Mouse (Mus musculus): ENCODE measurements around the gene Prdx1.
"Not testable (repeated sequence)": the region's sequence is repeated elsewhere in the genome, so short reads cannot be mapped to it uniquely, and the experiment has no call there.

Gene Prdx1

GRCm38 (mm10) chr4:116677808-116678207, 7.5 kb upstream of the Prdx1 start:
- DNase-seq (ENCODE audit: low read depth, low spot score), result no peak

GRCm38 (mm10) chr4:116679141-116679540, 6.2 kb upstream of the Prdx1 start:
- DNase-seq (ENCODE audit: low read depth, low spot score), result no peak

DNA sequence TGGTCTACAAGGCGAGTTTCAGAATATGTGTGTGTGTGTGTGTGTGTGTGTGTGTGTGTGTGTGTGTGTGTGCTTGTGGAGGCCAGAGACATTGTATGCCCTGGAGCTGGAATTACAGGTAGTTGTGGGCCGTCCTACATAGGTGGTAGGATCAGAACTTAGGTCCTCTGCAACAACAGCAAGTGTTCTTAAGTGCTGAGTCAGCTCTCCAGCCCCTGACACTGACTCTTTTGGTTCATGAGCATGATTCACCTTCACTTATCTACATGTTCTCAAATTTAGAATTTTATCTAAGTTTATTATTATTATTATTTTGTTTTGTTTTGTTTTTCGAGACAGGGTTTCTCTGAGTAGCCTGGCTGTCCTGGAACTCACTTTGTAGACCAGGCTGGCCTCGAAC, 4.8 kb upstream of the Prdx1 start:
- DNase-seq (ENCODE audit: low read depth, low spot score), result not testable (repeated sequence)

GRCm38 (mm10) chr4:116683957-116684356, 1.4 kb upstream of the Prdx1 start:
- DNase-seq (ENCODE audit: low read depth, low spot score), result no peak

DNA sequence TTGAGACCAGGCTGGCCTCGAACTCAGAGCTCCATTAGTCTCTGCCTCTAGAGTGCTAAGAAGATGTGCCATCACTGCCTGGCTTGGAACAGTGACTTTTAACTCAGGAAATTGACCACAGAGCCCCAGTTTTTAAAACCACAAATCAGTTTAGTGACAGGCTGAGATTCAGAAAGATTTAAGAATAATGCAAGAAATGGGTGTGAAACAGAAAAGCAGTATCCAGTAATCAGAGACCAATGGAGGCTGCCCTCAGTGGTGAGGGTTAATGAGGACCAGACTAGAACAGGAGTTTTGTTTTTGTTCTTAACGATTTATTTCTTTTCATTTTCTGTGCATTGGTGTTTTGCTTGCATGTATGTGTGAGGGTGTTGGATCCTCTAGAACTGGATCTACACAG, 679 bp upstream of the Prdx1 start:
- DNase-seq (ENCODE audit: low read depth, low spot score), result no peak

DNA sequence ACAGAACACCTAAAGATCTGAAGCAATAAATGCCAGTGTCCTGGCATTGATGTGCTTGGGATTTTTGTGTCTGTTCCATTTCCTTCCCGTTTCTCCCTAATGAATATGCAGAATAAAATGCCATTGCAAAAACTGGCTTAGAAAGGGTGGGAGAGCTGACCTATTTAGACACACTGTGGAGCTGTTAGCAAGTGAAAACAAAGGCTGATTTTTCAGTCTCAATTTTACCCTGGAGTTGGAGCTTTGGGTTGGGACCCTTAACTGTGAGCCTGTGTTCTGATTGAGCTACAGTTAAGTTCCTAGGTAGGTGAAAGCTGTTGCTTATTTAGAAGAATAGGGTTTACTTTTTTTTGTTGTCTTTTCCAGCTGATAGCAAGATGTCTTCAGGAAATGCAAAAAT, 1.7 kb downstream of the Prdx1 start:
- DNase-seq (ENCODE audit: low read depth, low spot score), result no peak

DNA sequence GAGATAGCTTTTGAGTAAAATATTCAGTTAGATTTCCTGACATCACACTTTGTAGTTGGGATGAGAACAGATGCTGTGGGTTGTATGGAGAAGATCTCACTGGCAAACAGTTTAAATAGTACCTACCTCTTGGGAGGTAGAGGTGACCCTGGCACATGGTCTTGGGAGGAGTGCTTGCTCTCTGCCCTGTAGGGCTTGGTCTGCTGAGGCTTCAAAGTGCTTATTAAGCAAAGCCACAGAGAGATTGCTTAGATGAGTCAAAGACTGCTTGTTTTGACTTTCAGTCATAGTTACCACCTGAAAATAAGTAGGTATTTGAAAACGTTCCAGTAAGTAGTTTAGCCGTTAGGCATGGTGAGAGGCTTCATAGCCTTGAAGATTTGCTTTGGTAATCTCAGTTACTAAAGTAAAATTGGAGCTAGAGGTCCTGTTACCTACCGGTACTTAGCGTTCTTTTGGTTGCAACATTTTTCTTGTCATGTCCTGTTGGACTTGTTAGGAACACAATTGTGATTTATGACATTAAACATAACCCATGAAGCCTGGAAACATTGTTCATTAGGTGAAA, 4.0 kb downstream of the Prdx1 start:
- DNase-seq (ENCODE audit: low read depth, low spot score), result no peak

DNA sequence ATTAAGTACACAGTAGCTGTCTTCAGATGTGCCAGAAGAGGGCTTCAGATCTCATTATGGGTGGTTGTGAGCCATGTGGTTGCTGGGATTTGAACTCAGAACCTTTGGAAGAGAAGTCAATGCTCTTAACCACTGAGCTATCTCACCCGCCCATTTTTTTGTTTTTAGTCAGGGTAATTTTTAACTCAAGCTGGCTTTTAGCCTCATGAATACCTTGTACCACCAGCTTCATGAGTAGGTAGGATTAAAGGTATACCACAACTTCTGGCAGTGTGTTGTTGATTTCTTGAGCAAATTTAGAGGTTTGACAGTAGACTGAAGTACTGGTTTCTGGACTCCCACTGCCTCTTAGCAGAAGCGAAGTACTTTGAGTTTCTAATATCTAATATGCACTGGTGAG, 6.8 kb downstream of the Prdx1 start:
- DNase-seq (ENCODE audit: low read depth, low spot score), result no peak

DNA sequence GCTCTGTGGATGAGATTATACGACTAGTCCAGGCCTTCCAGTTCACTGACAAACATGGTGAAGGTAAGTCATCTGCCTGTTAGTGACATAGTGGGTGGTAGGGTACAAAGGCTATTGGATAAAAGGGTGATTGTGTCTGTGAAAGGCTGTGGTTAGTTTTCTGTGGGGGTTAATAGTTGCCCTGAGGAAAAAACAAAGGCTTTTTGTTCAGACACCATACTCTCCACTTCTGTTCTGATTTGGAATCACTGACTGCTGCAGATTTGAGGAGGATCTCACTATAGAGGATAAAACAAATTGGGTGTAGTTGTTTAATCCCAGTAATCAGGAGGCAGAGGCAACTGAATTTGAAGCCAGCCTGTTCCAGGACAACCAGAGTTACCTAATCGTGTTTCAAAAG, 8.4 kb downstream of the Prdx1 start:
- DNase-seq (ENCODE audit: low read depth, low spot score), result no peak

GRCm38 (mm10) chr4:116698693-116699342, 13.5 kb downstream of the Prdx1 start:
- DNase-seq (ENCODE audit: low read depth, low spot score), result no peak

GRCm38 (mm10) chr4:116700964-116701363, 15.6 kb downstream of the Prdx1 start:
- no peak for DNase-seq (ENCODE audit: low read depth, low spot score)

DNA sequence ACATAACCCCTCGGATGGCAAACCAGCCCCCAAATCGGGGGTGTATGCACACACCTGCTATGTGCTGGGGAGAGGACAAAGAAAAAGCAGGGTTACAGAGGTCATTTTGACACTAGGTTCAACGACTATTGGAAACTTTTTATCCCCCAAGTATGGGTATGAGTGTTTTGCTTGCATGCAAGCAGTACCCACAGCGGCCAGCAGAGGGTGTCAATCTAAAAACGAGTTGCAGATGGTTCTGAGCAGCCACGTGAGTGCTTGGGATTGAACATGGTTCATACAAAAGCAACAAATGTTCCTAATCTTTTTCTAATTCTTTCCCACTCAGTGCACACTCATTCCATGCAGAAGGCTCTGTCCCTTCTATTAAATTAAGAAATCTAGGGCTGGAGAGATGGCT, 18.5 kb downstream of the Prdx1 start:
- DNase-seq (ENCODE audit: low read depth, low spot score), result peak; percentile 74

DNA sequence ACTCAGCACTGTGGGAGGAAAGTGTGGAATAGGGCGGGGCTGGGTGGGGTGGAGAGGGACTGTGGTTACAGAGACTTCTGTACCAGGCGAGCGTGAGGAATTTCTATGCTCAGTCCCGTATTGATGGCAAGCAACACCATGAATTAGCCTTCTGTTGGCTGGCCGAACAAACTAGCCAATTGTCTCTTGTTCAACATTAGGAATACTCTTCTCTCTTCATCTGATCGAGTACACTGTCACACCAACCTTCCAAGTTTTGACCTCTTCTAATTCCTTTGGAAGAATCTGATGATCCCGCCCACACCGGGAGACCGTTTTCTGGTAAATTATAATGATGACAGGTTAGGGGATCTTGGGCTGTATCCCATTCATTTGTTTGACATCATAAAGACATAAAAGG, 22.3 kb downstream of the Prdx1 start:
- no peak for DNase-seq (ENCODE audit: low read depth, low spot score)

GRCm38 (mm10) chr4:116708201-116708764, 22.9 kb downstream of the Prdx1 start, which contains the start of the genes Mmachc and Ccdc163:
Gene Mmachc, minus strand, starts transcription at chr4:116708406.
Gene Ccdc163, plus strand, starts transcription at chr4:116708509.
- peak; percentile 88 for DNase-seq (ENCODE audit: low read depth, low spot score)

DNA sequence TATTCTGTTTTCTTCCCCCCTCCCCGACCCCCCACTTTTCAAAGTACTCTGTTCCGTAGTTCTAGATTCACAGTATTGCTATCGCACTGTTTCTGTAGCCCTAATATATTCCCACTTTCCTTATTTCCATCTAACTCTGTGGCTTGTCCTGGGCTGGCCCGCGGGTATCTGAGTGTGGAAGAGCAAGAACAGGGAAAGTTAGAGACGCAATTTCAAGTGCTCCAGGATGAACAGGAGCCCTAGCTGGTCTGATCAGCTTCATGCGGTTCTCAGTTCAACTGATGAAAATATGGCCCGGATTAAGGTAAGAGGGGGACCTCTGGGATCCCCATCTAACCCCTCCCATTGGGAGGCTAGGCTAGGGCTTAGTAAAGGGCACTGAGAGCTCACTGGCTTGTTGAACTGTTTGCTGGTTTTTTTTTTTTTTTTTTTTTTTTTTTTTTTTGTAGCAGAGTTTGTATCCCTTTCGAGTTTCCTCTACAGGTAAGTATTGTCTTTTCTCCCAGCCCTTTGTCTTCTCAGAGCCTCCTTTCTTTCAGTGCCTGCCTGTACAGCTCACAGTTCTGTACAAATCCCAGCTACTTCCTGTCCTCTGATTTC, 23.5 kb downstream of the Prdx1 start:
- no peak for DNase-seq (ENCODE audit: low read depth, low spot score)

GRCm38 (mm10) chr4:116710154-116710553, 24.8 kb downstream of the Prdx1 start:
- no peak for DNase-seq (ENCODE audit: low read depth, low spot score)

DNA sequence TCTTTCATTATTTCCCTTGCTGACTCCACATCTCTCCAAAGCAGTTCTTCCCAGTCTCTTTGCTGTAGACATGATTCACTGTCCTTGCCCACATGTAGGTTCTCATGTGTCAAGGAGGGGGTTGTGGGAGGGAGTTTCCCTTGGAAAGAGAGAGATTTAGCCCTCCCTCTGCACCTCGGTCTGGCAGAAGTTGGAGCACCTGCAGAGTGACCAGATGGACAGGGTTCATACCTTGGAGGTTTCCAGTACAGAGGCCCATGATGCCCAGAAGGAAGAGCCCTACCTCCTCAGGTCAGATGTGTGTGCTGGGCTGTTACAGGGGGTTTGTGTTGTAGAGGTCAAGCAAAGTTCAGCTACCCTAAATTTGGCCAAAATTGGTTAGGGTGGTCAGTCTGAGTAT, 27.2 kb downstream of the Prdx1 start:
- DNase-seq (ENCODE audit: low read depth, low spot score), result no peak

DNA sequence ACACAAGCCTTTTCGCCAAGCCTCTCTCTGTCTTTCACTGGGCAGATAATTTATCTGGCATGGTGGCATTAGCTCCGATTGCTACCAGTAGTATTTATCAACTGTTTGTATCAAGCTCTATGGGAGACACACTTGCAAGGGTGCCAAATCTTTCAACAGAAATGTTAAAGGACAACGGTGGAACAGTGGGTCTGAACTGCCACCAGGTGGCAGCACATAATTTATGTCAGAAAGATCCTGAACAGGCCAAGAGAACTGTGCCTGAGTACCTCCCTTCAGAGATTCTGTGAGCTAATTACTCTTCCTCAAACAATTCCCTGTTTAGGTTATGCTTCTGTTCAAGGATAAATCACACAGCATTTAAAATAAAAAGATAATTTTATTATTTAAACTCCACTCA, 34.1 kb downstream of the Prdx1 start:
- no peak for DNase-seq (ENCODE audit: low read depth, low spot score)

DNA sequence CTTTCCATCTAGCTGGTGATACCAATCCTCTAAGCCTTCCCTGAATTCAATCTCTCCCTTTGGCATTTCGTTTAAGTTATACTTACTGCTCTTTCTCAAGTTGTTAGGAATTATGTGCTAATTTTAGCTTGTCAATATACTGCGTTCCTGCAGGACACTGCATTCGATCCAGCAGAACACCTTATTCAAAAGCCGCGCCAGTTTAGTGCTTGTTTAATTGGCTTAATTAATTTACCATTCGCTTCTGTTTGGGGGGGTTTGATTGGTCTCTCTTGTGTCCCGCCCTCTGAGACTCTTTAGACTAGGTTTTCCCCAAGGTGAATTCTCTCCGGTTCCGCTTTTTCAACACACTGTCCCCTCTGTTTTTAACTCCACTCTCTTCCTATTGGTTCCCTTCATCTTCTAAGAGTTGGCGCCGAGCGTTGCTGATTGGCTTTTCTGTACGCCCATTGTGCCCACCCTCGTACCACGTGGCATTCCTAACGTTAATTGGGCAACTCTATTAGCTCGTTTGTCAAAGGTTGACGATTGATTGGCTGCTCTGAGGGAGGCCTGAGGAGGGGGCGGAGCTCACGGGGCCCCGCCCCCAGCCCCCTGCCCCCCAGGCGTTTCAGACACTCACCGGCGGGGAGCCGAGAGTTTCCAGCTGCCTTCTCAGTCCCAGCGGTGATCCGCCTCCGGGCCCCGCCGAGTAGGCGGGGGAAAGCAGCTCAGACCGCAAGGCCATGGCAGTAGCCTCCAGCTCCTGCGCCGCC, 35.2 kb downstream of the Prdx1 start, which contains the start of gene Tesk2:
TSS of gene Tesk2 (plus strand) at position 606 of the 755 bp plus-strand sequence.
- peak; percentile 93 for DNase-seq (ENCODE audit: low read depth, low spot score)

- no peak for DNase-seq (ENCODE audit: low read depth, low spot score)
Observed at GRCm38 (mm10) chr4:116721098-116721628, 35.8 kb downstream of the Prdx1 start.

GRCm38 (mm10) chr4:116722230-116722629, 36.9 kb downstream of the Prdx1 start:
- no peak for DNase-seq (ENCODE audit: low read depth, low spot score)

DNA sequence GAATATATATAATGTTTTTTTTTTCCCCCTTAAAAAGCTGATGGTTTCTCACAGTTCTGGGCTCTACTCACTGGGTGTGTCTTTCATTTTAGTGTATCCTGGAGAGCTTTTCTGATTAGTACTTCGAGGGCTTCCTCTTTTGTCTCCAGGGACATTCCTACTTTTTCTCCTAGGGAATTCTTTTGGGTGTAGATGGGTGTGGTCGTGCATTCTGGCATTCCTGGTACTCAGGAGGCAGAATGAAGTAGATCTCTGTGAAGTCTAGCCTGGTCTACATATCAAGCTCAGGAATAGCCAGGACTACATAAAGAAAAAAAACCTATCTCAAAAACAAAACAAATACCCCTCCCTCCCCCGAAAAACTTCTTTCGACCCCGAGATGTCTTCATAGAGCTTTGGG, 40.1 kb downstream of the Prdx1 start:
- DNase-seq (ENCODE audit: low read depth, low spot score), result no peak

Data from WW6 (cell line).